Mouse (Mus musculus): Measurements from ENCODE around the gene Brix1. TPM values are rescaled to one million over a fixed set of nuclear protein-coding genes. Genes with fewer than 3 reads are reported as not detected.

Brix1 gene
- polyA plus RNA-seq, 1 experiment from 2014 or later: 97.1 TPM

GRCm38 (mm10) chr15:10441493-10441892, 44.3 kb downstream of the Brix1 start:
- Histone ChIP-seq H3K4me1 (no peaks in the 10 kb centered on the region), H3K9ac (no peak overlapping the region), H3K9me3 (no peaks in the 10 kb centered on the region), H3K27me3 (no peaks in the 10 kb centered on the region), H3K27ac (no peak overlapping the region), H3K36me3 (peaks cover 18% of the 10 kb centered on the region), H3K4me3 (no peak overlapping the region), H3K4me2 (no peak overlapping the region)
- WGBS: 84% methylated on average over 9 of the region's 9 CpGs
- ATAC-seq (ENCODE audit: borderline replicate concordance, extremely low read depth, low FRiP score, low TSS enrichment): no peak

GRCm38 (mm10) chr15:10439963-10440362, 45.8 kb downstream of the Brix1 start:
- Histone ChIP-seq H3K9me3 (no peaks in the 10 kb centered on the region), H3K9ac (no peak overlapping the region), H3K4me3 (no peak overlapping the region), H3K4me1 (no peaks in the 10 kb centered on the region), H3K27me3 (no peaks in the 10 kb centered on the region), H3K36me3 (peaks cover 6% of the 10 kb centered on the region; the same call in 1 of the 2 replicates), H3K27ac (no peak overlapping the region), H3K4me2 (no peak overlapping the region)
- 75% methylated on average over 6 of the region's 6 CpGs for WGBS
- ATAC-seq (ENCODE audit: borderline replicate concordance, extremely low read depth, low FRiP score, low TSS enrichment): no peak

- 87% methylated on average over 1 of the region's 1 CpGs for WGBS
- no peaks in the 10 kb centered on the region for H3K9me3 ChIP-seq
- no peak overlapping the region for H3K27ac ChIP-seq
- H3K4me1 ChIP-seq: no peaks in the 10 kb centered on the region
- H3K4me3 ChIP-seq: no peak overlapping the region
- H3K4me2 ChIP-seq: no peak overlapping the region
- no peak for ATAC-seq (ENCODE audit: borderline replicate concordance, extremely low read depth, low FRiP score, low TSS enrichment)
- H3K36me3 ChIP-seq: peaks cover 6% of the 10 kb centered on the region; the same call in 1 of the 2 replicates
- no peak overlapping the region for H3K9ac ChIP-seq
- H3K27me3 ChIP-seq: no peaks in the 10 kb centered on the region
Measured at GRCm38 (mm10) chr15:10436893-10437292, 48.9 kb downstream of the Brix1 start.

GRCm38 (mm10) chr15:10426545-10427266, 59.0 kb downstream of the Brix1 start:
- no peak overlapping the region for H3K4me2 ChIP-seq
- 87% methylated on average over 13 of the region's 13 CpGs for WGBS
- no peak overlapping the region for H3K4me3 ChIP-seq
- H3K9ac ChIP-seq: no peak overlapping the region
- H3K9me3 ChIP-seq: no peaks in the 10 kb centered on the region
- H3K27me3 ChIP-seq: no peaks in the 10 kb centered on the region
- H3K27ac ChIP-seq: no peak overlapping the region
- no peaks in the 10 kb centered on the region for H3K4me1 ChIP-seq
- ATAC-seq (ENCODE audit: borderline replicate concordance, extremely low read depth, low FRiP score, low TSS enrichment): no peak
- no peaks in the 10 kb centered on the region for H3K36me3 ChIP-seq

GRCm38 (mm10) chr15:10426124-10426523, 59.6 kb downstream of the Brix1 start:
- 86% methylated on average over 6 of the region's 6 CpGs for WGBS
- no peaks in the 10 kb centered on the region for H3K9me3 ChIP-seq
- no peaks in the 10 kb centered on the region for H3K4me1 ChIP-seq

More at GRCm38 (mm10) chr15:10426124-10426523, 59.6 kb downstream of the Brix1 start:
- H3K9ac ChIP-seq: no peak overlapping the region
- no peak overlapping the region for H3K27ac ChIP-seq
- no peaks in the 10 kb centered on the region for H3K27me3 ChIP-seq
- no peak for ATAC-seq (ENCODE audit: borderline replicate concordance, extremely low read depth, low FRiP score, low TSS enrichment)
- H3K4me2 ChIP-seq: no peak overlapping the region
- H3K4me3 ChIP-seq: no peak overlapping the region
- no peaks in the 10 kb centered on the region for H3K36me3 ChIP-seq

Other genes with a start within 250 kb of the Brix1 start
- not detected in 2 replicates for gene Gm21973, start 160.6 kb downstream of the Brix1 start, polyA plus RNA-seq (2015; fragmentation: Nextera tagmentation; extraction: Ambion mirVana)
- gene Agxt2, start 127.4 kb downstream of the Brix1 start, polyA plus RNA-seq (2015; fragmentation: Nextera tagmentation; extraction: Ambion mirVana): not detected in 2 replicates
- gene Dnajc21, start 15.4 kb downstream of the Brix1 start, polyA plus RNA-seq (2015; fragmentation: Nextera tagmentation; extraction: Ambion mirVana): 13.3 and 13.4 TPM in 2 replicates
- gene Rad1, start 71 bp upstream of the Brix1 start, polyA plus RNA-seq (2015; fragmentation: Nextera tagmentation; extraction: Ambion mirVana): 31.4 and 36.2 TPM in 2 replicates
- gene Ttc23l, start 72.7 kb upstream of the Brix1 start, polyA plus RNA-seq (2015; fragmentation: Nextera tagmentation; extraction: Ambion mirVana): not detected in 2 replicates
- gene Rai14, start 228.7 kb upstream of the Brix1 start, polyA plus RNA-seq (2015; fragmentation: Nextera tagmentation; extraction: Ambion mirVana): 60.5 and 69.9 TPM in 2 replicates